Mouse (Mus musculus): ENCODE results near the gene Dnajc7. TPM values are rescaled to one million over a fixed set of nuclear protein-coding genes. Genes with fewer than 3 reads are reported as not detected.

Dnajc7 gene
- polyA plus RNA-seq (2021; fragmentation: Nextera tagmentation) = 80.2 and 86.1 TPM in 2 replicates
- long read RNA-seq, experiment 1, transcript Dnajc7-201 (14 exons, 2,330 nt) = major isoform, 99 of 149 reads
- long read RNA-seq, experiment 1, partial matches to known transcripts = 38 of 149 reads
- long read RNA-seq, experiment 1, other reads (novel, unspliced or antisense) = 7 of 149 reads
- long read RNA-seq, experiment 2, transcript Dnajc7-201 (14 exons, 2,330 nt) = major isoform, 1,400 of 1,504 reads
- long read RNA-seq, experiment 2, partial matches to known transcripts = 28 of 1,504 reads
- long read RNA-seq, experiment 2, other reads (novel, unspliced or antisense) = 73 of 1,504 reads

GRCm38 (mm10) chr11:100619982-100620381 lies at the start of gene Dnajc7:
Dnajc7 (minus strand) TSS chr11:100620168.

GRCm38 (mm10) chr11:100618761-100619484 lies 1.0 kb downstream of the Dnajc7 start, which contains the start of gene Nkiras2:
Nkiras2 (plus strand) TSS chr11:100619244.

DNA sequence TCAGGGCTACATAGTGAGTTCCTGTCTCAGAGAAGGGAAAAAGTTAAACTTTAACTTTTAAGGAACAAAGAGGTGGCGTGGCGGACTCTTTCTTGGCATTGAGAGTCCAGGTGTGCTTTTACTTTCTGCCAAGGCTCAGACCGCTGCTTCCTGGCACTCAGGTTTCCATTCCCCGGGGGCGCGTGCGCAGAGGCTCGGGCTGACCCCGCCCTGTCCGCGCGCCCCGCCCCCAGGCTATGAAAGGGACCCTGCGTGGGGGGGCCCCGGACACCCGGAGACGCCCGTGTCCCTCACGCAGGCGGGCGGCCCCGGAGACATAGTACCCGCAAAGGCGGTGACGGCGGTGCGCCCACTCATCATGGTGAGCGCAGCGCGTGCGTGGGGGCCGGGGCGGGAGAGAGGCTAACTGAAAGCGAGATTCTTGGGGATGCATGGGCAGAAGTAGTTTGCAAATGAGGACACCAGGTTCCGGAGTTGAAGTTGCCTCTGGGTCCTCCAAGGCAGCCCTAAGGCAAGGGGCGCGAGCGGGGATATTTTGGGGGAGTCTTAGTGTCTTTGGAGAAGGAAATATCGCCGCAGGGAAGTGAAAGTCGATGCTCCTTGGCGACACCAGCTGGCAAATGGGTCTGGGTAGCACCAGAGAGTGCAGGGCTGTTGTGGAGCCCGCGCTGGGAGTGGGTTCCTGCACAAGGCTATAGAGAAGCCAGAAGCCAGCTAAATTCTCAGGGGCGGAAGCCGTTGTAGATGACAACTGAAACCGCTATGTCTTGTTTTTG lies 45.1 kb downstream of the Dnajc7 start, which contains the start of gene Cnp:
Gene Cnp (plus strand): TSS at position 197 of the 776 bp plus-strand sequence.

DNA sequence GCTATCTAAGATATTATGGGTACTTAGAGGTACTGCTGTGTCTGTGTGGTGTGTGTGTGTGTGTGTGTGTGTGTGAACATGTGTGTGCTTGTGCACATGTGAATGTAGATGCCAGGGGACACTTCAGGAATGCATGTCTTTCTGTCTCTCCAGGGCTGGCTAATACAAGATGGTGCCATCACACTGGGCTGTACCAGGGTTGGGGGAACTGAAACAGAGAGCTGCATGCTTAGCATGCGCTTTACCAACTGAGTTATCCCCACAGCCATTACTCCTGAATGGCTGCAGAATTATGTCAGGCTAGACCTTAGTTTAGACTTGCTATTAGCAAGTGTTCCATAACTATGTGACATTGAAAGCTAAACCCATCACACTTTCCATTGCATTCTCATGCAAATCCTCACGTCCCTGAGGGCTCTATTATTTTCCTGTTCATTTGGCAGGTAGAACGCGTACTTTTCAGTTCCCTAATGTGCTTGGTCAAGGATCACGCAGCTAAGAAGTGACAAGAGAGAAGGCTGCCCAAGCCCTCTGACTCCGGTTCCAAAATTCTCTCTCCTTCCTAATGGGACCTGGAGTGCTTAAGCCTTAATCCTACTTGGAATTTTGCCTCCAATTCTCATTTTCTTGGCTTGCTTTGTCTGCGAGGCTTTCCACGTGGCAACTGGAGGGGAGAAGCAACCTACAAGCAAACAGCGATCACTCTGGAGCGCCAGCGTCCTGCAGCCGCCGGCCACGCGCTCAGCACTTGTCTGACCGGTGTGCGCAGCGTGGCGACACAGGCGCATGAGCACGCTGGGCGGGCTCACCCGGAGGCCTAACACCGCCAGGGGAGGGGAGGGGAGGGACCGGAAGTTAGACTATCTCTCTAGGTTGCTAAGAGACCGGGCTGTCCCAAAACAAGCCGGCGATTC lies 74.9 kb downstream of the Dnajc7 start, which contains the start of gene Ttc25:
Gene Ttc25 (plus strand): TSS at position 776 of the 914 bp plus-strand sequence.

Other genes starting within 250 kb of the Dnajc7 start
- 35.2 and 59.0 TPM in 2 replicates for gene Jup, start 222.4 kb downstream of the Dnajc7 start, polyA plus RNA-seq (2021; fragmentation: Nextera tagmentation)
- 17.5 and 18.0 TPM in 2 replicates for gene P3h4, start 205.3 kb downstream of the Dnajc7 start, polyA plus RNA-seq (2021; fragmentation: Nextera tagmentation)
- 8.8 and 10.2 TPM in 2 replicates for gene Fkbp10, start 204.5 kb downstream of the Dnajc7 start, polyA plus RNA-seq (2021; fragmentation: Nextera tagmentation)
- 42.8 and 48.5 TPM in 2 replicates for gene Nt5c3b, start 178.4 kb downstream of the Dnajc7 start, polyA plus RNA-seq (2021; fragmentation: Nextera tagmentation)
- 0.31 and 0.34 TPM in 2 replicates for gene Klhl10, start 178.3 kb downstream of the Dnajc7 start, polyA plus RNA-seq (2021; fragmentation: Nextera tagmentation)
- gene Klhl11, start 147.4 kb downstream of the Dnajc7 start, polyA plus RNA-seq (2021; fragmentation: Nextera tagmentation) = 16.7 and 17.7 TPM in 2 replicates
- gene Acly, start 92.2 kb downstream of the Dnajc7 start, polyA plus RNA-seq (2021; fragmentation: Nextera tagmentation) = 84.9 and 99.2 TPM in 2 replicates
- 0.93 and 1.8 TPM in 2 replicates for gene Ttc25, start 74.6 kb downstream of the Dnajc7 start, polyA plus RNA-seq (2021; fragmentation: Nextera tagmentation)
- 455 and 528 TPM in 2 replicates for gene Cnp, start 45.3 kb downstream of the Dnajc7 start, polyA plus RNA-seq (2021; fragmentation: Nextera tagmentation)
- gene Nkiras2, start 924 bp downstream of the Dnajc7 start, polyA plus RNA-seq (2021; fragmentation: Nextera tagmentation) = 15.1 and 15.8 TPM in 2 replicates
- 0.10 and 0.11 TPM in 2 replicates for gene Zfp385c, start 72.3 kb upstream of the Dnajc7 start, polyA plus RNA-seq (2021; fragmentation: Nextera tagmentation)
- 0.87 and 1.2 TPM in 2 replicates for gene Dhx58, start 84.1 kb upstream of the Dnajc7 start, polyA plus RNA-seq (2021; fragmentation: Nextera tagmentation)
- 14.9 and 15.6 TPM in 2 replicates for gene Kat2a, start 92.3 kb upstream of the Dnajc7 start, polyA plus RNA-seq (2021; fragmentation: Nextera tagmentation)
- not detected in 2 replicates for gene Hspb9, start 93.7 kb upstream of the Dnajc7 start, polyA plus RNA-seq (2021; fragmentation: Nextera tagmentation)
- 37.1 and 48.7 TPM in 2 replicates for gene Rab5c, start 118.0 kb upstream of the Dnajc7 start, polyA plus RNA-seq (2021; fragmentation: Nextera tagmentation)
- 0.14 and 0.23 TPM in 2 replicates for gene Kcnh4, start 139.8 kb upstream of the Dnajc7 start, polyA plus RNA-seq (2021; fragmentation: Nextera tagmentation)
- gene Hcrt, start 142.8 kb upstream of the Dnajc7 start, polyA plus RNA-seq (2021; fragmentation: Nextera tagmentation) = not detected in 2 replicates
- 5.4 TPM in 2 replicates for gene Ghdc, start 150.8 kb upstream of the Dnajc7 start, polyA plus RNA-seq (2021; fragmentation: Nextera tagmentation)
- gene Stat5b, start 230.6 kb upstream of the Dnajc7 start, polyA plus RNA-seq (2021; fragmentation: Nextera tagmentation) = 3.4 and 3.5 TPM in 2 replicates
- 1.3 and 1.7 TPM in 2 replicates for gene Stat5a, start 239.2 kb upstream of the Dnajc7 start, polyA plus RNA-seq (2021; fragmentation: Nextera tagmentation)